Mouse (Mus musculus) liver, embryonic 14.5 days (tissue): ENCODE data around the gene Rhox1.

Experiments
- CTCF ChIP-seq: IDR thresholded peaks from 2 replicates; pipeline ENCODE4 v1.5.1; 2016; ENCODE audit warnings: antibody characterized with exemption, low read depth, control low read depth
- EP300 ChIP-seq: IDR thresholded peaks from 2 replicates; pipeline ENCODE4 v1.6.1; 2016; ENCODE audit warnings: antibody characterized with exemption, low read depth

DNA sequence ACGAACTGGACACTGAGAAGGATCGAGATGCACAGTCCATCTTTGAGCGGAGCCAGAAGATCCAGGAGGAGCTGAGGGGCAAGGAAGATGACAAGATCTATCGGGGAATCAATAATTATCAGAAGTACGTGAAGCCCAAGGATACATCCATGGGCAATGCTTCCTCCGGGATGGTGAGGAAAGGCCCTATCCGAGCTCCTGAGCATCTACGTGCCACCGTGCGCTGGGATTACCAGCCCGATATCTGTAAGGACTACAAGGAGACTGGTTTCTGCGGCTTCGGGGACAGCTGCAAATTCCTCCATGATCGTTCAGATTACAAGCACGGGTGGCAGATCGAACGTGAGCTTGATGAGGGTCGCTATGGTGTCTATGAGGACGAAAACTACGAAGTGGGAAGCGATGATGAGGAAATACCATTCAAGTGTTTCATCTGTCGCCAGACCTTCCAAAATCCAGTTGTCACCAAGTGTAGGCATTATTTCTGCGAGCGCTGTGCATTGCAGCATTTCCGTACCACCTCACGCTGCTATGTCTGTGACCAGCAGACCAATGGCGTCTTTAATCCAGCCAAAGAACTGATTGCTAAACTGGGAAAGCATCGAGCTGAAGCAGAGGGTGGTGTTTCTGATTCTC lies 30.2 kb downstream of the Rhox1 start:
- TF ChIP-seq CTCF, result no peak
- TF ChIP-seq EP300, result no peak
